Mouse (Mus musculus): Measurements from ENCODE around the gene Ndufs6. TPM values are rescaled to one million over a fixed set of nuclear protein-coding genes. Genes with fewer than 3 reads are reported as not detected.
A peak's percentile ranks its signal among the peaks of the same experiment; 100 is the strongest.

Ndufs6 gene
- polyA plus RNA-seq, 1 experiment from 2014 or later, result 291 TPM

GRCm38 (mm10) chr13:73299322-73299721, 29.0 kb downstream of the Ndufs6 start:
- Histone ChIP-seq H3K27me3 (ENCODE audit: insufficient read depth, low read length) (no peaks in the 10 kb centered on the region), H3K9me3 (ENCODE audit: low read length) (no peaks in the 10 kb centered on the region), H3K9ac (replicated peaks) (no peak overlapping the region), H3K27ac (ENCODE audit: low read depth) (no peak overlapping the region), H3K36me3 (replicated peaks; ENCODE audit: insufficient read depth, low read length) (no peaks in the 10 kb centered on the region), H3K4me1 (ENCODE audit: insufficient read depth) (no peaks in the 10 kb centered on the region), H3K4me2 (ENCODE audit: low read depth, low read length) (no peak overlapping the region), H3K4me3 (ENCODE audit: low read depth, low read length) (no peak overlapping the region)
- ATAC-seq (no peak), DNase-seq (no peak)
- TF ChIP-seq EP300 (IDR thresholded peaks at IDR 0.05; ENCODE audit: low read depth) (no peak), CTCF (IDR thresholded peaks at IDR 0.05; ENCODE audit: low read depth) (no peak)
- WGBS (ENCODE audit: insufficient replicate concordance), result 73% methylated on average over 5 of the region's 5 CpGs

- Histone ChIP-seq H3K27ac (ENCODE audit: low read depth) (no peak overlapping the region), H3K4me1 (ENCODE audit: insufficient read depth) (no peaks in the 10 kb centered on the region), H3K9me3 (ENCODE audit: low read length) (no peaks in the 10 kb centered on the region), H3K9ac (replicated peaks) (no peak overlapping the region), H3K4me3 (ENCODE audit: low read depth, low read length) (no peak overlapping the region), H3K36me3 (replicated peaks; ENCODE audit: insufficient read depth, low read length) (no peaks in the 10 kb centered on the region), H3K27me3 (ENCODE audit: insufficient read depth, low read length) (no peaks in the 10 kb centered on the region), H3K4me2 (ENCODE audit: low read depth, low read length) (no peak overlapping the region)
- TF ChIP-seq EP300 (IDR thresholded peaks at IDR 0.05; ENCODE audit: low read depth), result no peak
- TF ChIP-seq CTCF (IDR thresholded peaks at IDR 0.05; ENCODE audit: low read depth), result no peak
- ATAC-seq (no peak), DNase-seq (no peak)
- 54% methylated on average over 4 of the region's 4 CpGs for WGBS (ENCODE audit: insufficient replicate concordance)
These were observed 29.6 kb downstream of the Ndufs6 start for GRCm38 (mm10) chr13:73298717-73299116.

- Histone ChIP-seq H3K9ac (replicated peaks) (no peak overlapping the region), H3K4me2 (ENCODE audit: low read depth, low read length) (no peak overlapping the region), H3K4me1 (ENCODE audit: insufficient read depth) (no peaks in the 10 kb centered on the region), H3K4me3 (ENCODE audit: low read depth, low read length) (no peak overlapping the region), H3K27ac (ENCODE audit: low read depth) (no peak overlapping the region), H3K27me3 (ENCODE audit: insufficient read depth, low read length) (no peaks in the 10 kb centered on the region), H3K36me3 (replicated peaks; ENCODE audit: insufficient read depth, low read length) (no peaks in the 10 kb centered on the region), H3K9me3 (ENCODE audit: low read length) (no peaks in the 10 kb centered on the region)
- no peak for DNase-seq
- no peak for TF ChIP-seq EP300 (IDR thresholded peaks at IDR 0.05; ENCODE audit: low read depth)
- no peak for TF ChIP-seq CTCF (IDR thresholded peaks at IDR 0.05; ENCODE audit: low read depth)
- 22% methylated on average over 2 of the region's 2 CpGs for WGBS (ENCODE audit: insufficient replicate concordance)
- no peak for ATAC-seq
These were observed 37.2 kb downstream of the Ndufs6 start for GRCm38 (mm10) chr13:73291102-73291501.

- Histone ChIP-seq H3K36me3 (replicated peaks; ENCODE audit: insufficient read depth, low read length) (no peaks in the 10 kb centered on the region), H3K9ac (replicated peaks) (no peak overlapping the region), H3K4me2 (ENCODE audit: low read depth, low read length) (no peak overlapping the region), H3K4me1 (ENCODE audit: insufficient read depth) (no peaks in the 10 kb centered on the region), H3K27ac (ENCODE audit: low read depth) (no peak overlapping the region), H3K9me3 (ENCODE audit: low read length) (no peaks in the 10 kb centered on the region), H3K27me3 (ENCODE audit: insufficient read depth, low read length) (no peaks in the 10 kb centered on the region), H3K4me3 (ENCODE audit: low read depth, low read length) (no peak overlapping the region)
- 57% methylated on average over 6 of the region's 6 CpGs for WGBS (ENCODE audit: insufficient replicate concordance)
- DNase-seq, result no peak
- ATAC-seq, result peak; percentile 56
- no peak for TF ChIP-seq CTCF (IDR thresholded peaks at IDR 0.05; ENCODE audit: low read depth)
- no peak for TF ChIP-seq EP300 (IDR thresholded peaks at IDR 0.05; ENCODE audit: low read depth)
These were observed 38.1 kb downstream of the Ndufs6 start for GRCm38 (mm10) chr13:73290206-73290605.

- Histone ChIP-seq H3K36me3 (replicated peaks; ENCODE audit: insufficient read depth, low read length) (no peaks in the 10 kb centered on the region), H3K27me3 (ENCODE audit: insufficient read depth, low read length) (no peaks in the 10 kb centered on the region), H3K4me2 (ENCODE audit: low read depth, low read length) (no peak overlapping the region), H3K9ac (replicated peaks) (no peak overlapping the region), H3K27ac (ENCODE audit: low read depth) (no peak overlapping the region), H3K9me3 (ENCODE audit: low read length) (no peaks in the 10 kb centered on the region), H3K4me1 (ENCODE audit: insufficient read depth) (no peaks in the 10 kb centered on the region), H3K4me3 (ENCODE audit: low read depth, low read length) (no peak overlapping the region)
- TF ChIP-seq CTCF (IDR thresholded peaks at IDR 0.05; ENCODE audit: low read depth) (no peak), EP300 (IDR thresholded peaks at IDR 0.05; ENCODE audit: low read depth) (no peak)
- whole genome bisulfite sequencing (ENCODE audit: insufficient replicate concordance), result 64% methylated on average over 1 of the region's 1 CpGs
- DNase-seq (no peak), ATAC-seq (no peak)
These were observed 44.8 kb downstream of the Ndufs6 start for GRCm38 (mm10) chr13:73283534-73283933.

- H3K9me3 ChIP-seq (ENCODE audit: low read length), result no peaks in the 10 kb centered on the region
- H3K4me1 ChIP-seq (ENCODE audit: insufficient read depth), result no peaks in the 10 kb centered on the region
- 55% methylated on average over 2 of the region's 2 CpGs for WGBS (ENCODE audit: insufficient replicate concordance)
- DNase-seq (no peak), ATAC-seq (no peak)
- no peaks in the 10 kb centered on the region for H3K27me3 ChIP-seq (ENCODE audit: insufficient read depth, low read length)
- no peaks in the 10 kb centered on the region for H3K36me3 ChIP-seq (replicated peaks; ENCODE audit: insufficient read depth, low read length)
- no peak overlapping the region for H3K9ac ChIP-seq (replicated peaks)
- H3K27ac ChIP-seq (ENCODE audit: low read depth), result no peak overlapping the region
- TF ChIP-seq EP300 (IDR thresholded peaks at IDR 0.05; ENCODE audit: low read depth), result no peak
- no peak for TF ChIP-seq CTCF (IDR thresholded peaks at IDR 0.05; ENCODE audit: low read depth)
- H3K4me2 ChIP-seq (ENCODE audit: low read depth, low read length), result no peak overlapping the region
- no peak overlapping the region for H3K4me3 ChIP-seq (ENCODE audit: low read depth, low read length)
These were observed 45.9 kb downstream of the Ndufs6 start for GRCm38 (mm10) chr13:73282407-73282806.

GRCm38 (mm10) chr13:73279196-73279595, 49.1 kb downstream of the Ndufs6 start:
- no peaks in the 10 kb centered on the region for H3K4me1 ChIP-seq (ENCODE audit: insufficient read depth)
- peaks cover 2% of the 10 kb centered on the region; the same call in 1 of the 2 replicates for H3K27me3 ChIP-seq (ENCODE audit: insufficient read depth, low read length)
- H3K4me3 ChIP-seq (ENCODE audit: low read depth, low read length), result no peak overlapping the region
- no peak for ATAC-seq
- no peak for TF ChIP-seq CTCF (IDR thresholded peaks at IDR 0.05; ENCODE audit: low read depth)
- no peak for TF ChIP-seq EP300 (IDR thresholded peaks at IDR 0.05; ENCODE audit: low read depth)
- H3K27ac ChIP-seq (ENCODE audit: low read depth), result no peak overlapping the region
- no peak for DNase-seq
- H3K4me2 ChIP-seq (ENCODE audit: low read depth, low read length), result no peak overlapping the region
- H3K9ac ChIP-seq (replicated peaks), result no peak overlapping the region
- no peaks in the 10 kb centered on the region for H3K36me3 ChIP-seq (replicated peaks; ENCODE audit: insufficient read depth, low read length)
- WGBS (ENCODE audit: insufficient replicate concordance), result 52% methylated on average over 1 of the region's 1 CpGs
- H3K9me3 ChIP-seq (ENCODE audit: low read length), result no peaks in the 10 kb centered on the region

Measured in liver, postnatal 0 days (tissue).